8 mouse cellular contexts compared by ENCODE assay signal in the genomic region with DNA sequence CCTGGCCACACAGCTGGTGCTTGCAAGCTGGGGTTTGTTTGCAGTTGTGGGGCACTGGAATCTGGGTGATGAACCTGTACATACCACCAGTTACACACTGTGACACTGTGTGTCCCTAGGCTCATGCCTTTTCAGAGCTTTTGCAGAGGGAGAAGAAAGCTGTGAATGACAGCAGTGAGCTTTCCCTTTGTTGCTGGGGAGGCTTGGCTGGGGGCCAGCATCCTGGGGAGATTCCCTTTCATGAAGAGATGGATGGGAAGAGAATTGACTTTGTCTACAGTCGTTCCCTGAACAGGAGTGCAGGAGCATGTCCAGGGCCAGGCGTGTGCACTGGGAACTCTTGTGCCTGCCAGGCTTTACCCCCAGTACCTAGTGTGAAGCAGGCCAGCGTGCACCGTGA. TPM values are rescaled to one million over a fixed set of nuclear protein-coding genes. Genes with fewer than 3 reads are reported as not detected.
DNase-seq lines count a peak whose midpoint lies in the region; ATAC-seq and TF ChIP-seq lines count a peak whose summit lies in the region.

No protein-coding gene starts in this region.

- DNase-seq in kidney, adult 2 months: peak; percentile 60
- DNase-seq in cerebellum, adult 11 months: peak; percentile 33
- DNase-seq in forebrain, embryonic 14.5 days (ENCODE audit: low spot score): peak; percentile 71
- peak; percentile 40 to 52 for DNase-seq in layer of hippocampus, postnatal 25 days (ENCODE audit: extremely low spot score in 1 of 2, low spot score in 1 of 2)
- DNase-seq in frontal cortex, postnatal 36 days (ENCODE audit: low spot score in 2 of 2): no peak
- no peak for DNase-seq in ovary, postnatal 14 days (ENCODE audit: low spot score)

- no peak overlapping the region for H3K27ac ChIP-seq in kidney, adult 2 months (ENCODE audit: insufficient read depth, low read depth, low read length)
- H3K27ac ChIP-seq in kidney, embryonic 15.5 days: no peak overlapping the region
- H3K27ac ChIP-seq in forebrain, embryonic 14.5 days (ENCODE audit: low read depth, low read length): peak overlapping the region; percentile 36; the same call in 1 of the 2 replicates

- no peak for ATAC-seq in kidney, embryonic 15.5 days (replicated peaks; ENCODE audit: low FRiP score)
- ATAC-seq in forebrain, embryonic 14.5 days: peak; percentile 69; the same call in 1 of the 2 replicates
- no peak for ATAC-seq in erythroid progenitor cell, adult 5-6 weeks (replicated peaks; ENCODE audit: low FRiP score, poor library complexity, severe bottlenecking)

- 62% methylated on average over 4 of the region's 4 CpGs for WGBS in kidney, adult 2 months
- 67% methylated on average over 4 of the region's 4 CpGs for WGBS in kidney, embryonic 15.5 days
- 22% methylated on average over 4 of the region's 4 CpGs for WGBS in forebrain, embryonic 14.5 days

- no peaks in the 10 kb centered on the region for H3K27me3 ChIP-seq in kidney, adult 2 months (replicated peaks; ENCODE audit: control insufficient read depth, insufficient read depth, low read length)
- H3K27me3 ChIP-seq in kidney, embryonic 15.5 days: no peaks in the 10 kb centered on the region
- H3K27me3 ChIP-seq in forebrain, embryonic 14.5 days (replicated peaks; ENCODE audit: control insufficient read depth, insufficient read depth, low read length): no peaks in the 10 kb centered on the region

- no peak overlapping the region for H3K4me3 ChIP-seq in kidney, adult 2 months (ENCODE audit: insufficient read depth, low read depth, low read length)
- no peak overlapping the region for H3K4me3 ChIP-seq in kidney, embryonic 15.5 days (replicated peaks)
- H3K4me3 ChIP-seq in forebrain, embryonic 14.5 days (ENCODE audit: low read depth, low read length): no peak overlapping the region

- no peaks in the 10 kb centered on the region for H3K36me3 ChIP-seq in kidney, adult 2 months (ENCODE audit: control insufficient read depth, insufficient read depth, low read length)
- no peaks in the 10 kb centered on the region for H3K36me3 ChIP-seq in kidney, embryonic 15.5 days
- no peaks in the 10 kb centered on the region for H3K36me3 ChIP-seq in forebrain, embryonic 14.5 days (ENCODE audit: control insufficient read depth, insufficient read depth, low read length)

- no peaks in the 10 kb centered on the region for H3K9me3 ChIP-seq in kidney, embryonic 15.5 days (replicated peaks)
- H3K9me3 ChIP-seq in forebrain, embryonic 14.5 days (replicated peaks; ENCODE audit: control insufficient read depth, low read length): no peaks in the 10 kb centered on the region

- TF ChIP-seq CTCF in kidney, adult 2 months (conservative IDR thresholded peaks at IDR 0.05; ENCODE audit: insufficient read depth, insufficient read length, low read depth, low read length): no peak

- H3K4me1 ChIP-seq in kidney, adult 2 months (ENCODE audit: control insufficient read depth, insufficient read depth, low read length): 0 out of 2 replicates have a peak, but pooled peaks cover 2% of the 10 kb centered on the region
- H3K4me1 ChIP-seq in kidney, embryonic 15.5 days: peaks cover 17% of the 10 kb centered on the region
- peaks cover 10% of the 10 kb centered on the region for H3K4me1 ChIP-seq in forebrain, embryonic 14.5 days (ENCODE audit: control insufficient read depth, insufficient read depth, low read length)

- no peak overlapping the region for H3K9ac ChIP-seq in kidney, embryonic 15.5 days
- no peak overlapping the region for H3K9ac ChIP-seq in forebrain, embryonic 14.5 days (ENCODE audit: low read length)

- TF ChIP-seq POLR2A in kidney, adult 2 months (IDR thresholded peaks at IDR 0.05; ENCODE audit: low read depth, low read length): no peak

- no peak overlapping the region for H3K4me2 ChIP-seq in kidney, embryonic 15.5 days
- H3K4me2 ChIP-seq in forebrain, embryonic 14.5 days (ENCODE audit: low read length): no peak overlapping the region

RNA-seq across cellular contexts. Expression of a gene that starts 6.5 kb away (rescaled TPM):
- polyA plus RNA-seq in kidney, adult 2 months (2012; rRNA removed): 0.53 and 0.55 TPM in 2 replicates
- polyA plus RNA-seq in kidney, embryonic 15.5 days (2015; fragmentation: Nextera tagmentation; extraction: Ambion mirVana): 9.6 and 11.5 TPM in 2 replicates
- 24.0 and 36.6 TPM in 2 replicates for polyA plus RNA-seq in forebrain, embryonic 14.5 days (2014; fragmentation: Nextera tagmentation; extraction: Ambion mirVana)
- 10 to 100 TPM; 32.3 to 33.3 TPM for total RNA-seq in layer of hippocampus, postnatal 25 days (2021)
- 15.5 and 22.6 TPM in 2 replicates for total RNA-seq in erythroid progenitor cell, adult 5-6 weeks (2015; ENCODE audit: low replicate concordance)
- 17.3 and 25.7 TPM in 2 replicates for total RNA-seq in erythroid progenitor cell, adult 5-6 weeks (2017; ENCODE audit: low replicate concordance)

Comparison
In these comparisons a context has a peak if more than half of its experiments do, and no peak if none do; other contexts are left out.
1. DNase-seq: peak in kidney, adult 2 months (single experiment), cerebellum, adult 11 months (single experiment), forebrain, embryonic 14.5 days (single experiment) and layer of hippocampus, postnatal 25 days (2 of 2); none in frontal cortex, postnatal 36 days (0 of 2) and ovary, postnatal 14 days (single experiment).